Mouse (Mus musculus) adrenal gland, postnatal 10 days (tissue): ENCODE data around the gene Tbp. TPM values are rescaled to one million over a fixed set of nuclear protein-coding genes. Genes with fewer than 3 reads are reported as not detected.
A peak's percentile ranks its signal among the peaks of the same experiment; 100 is the strongest.
"Not testable (repeated sequence)": the region's sequence is repeated elsewhere in the genome, so short reads cannot be mapped to it uniquely, and the experiment has no call there.

ENCODE experiments used
- DNase-seq: peaks from one replicate; pipeline ENCODE4 v3.0.0; 2021; ENCODE audit warnings: mixed read lengths
- total RNA-seq, 2 experiments: library from RNA; stranded (reverse); gene quantifications; 2 replicates each; pipeline ENCODE4 v1.2.3; 2021

Tbp gene
- total RNA-seq, 2 experiments from 2014 or later, result 24.5 to 24.7 TPM

DNA sequence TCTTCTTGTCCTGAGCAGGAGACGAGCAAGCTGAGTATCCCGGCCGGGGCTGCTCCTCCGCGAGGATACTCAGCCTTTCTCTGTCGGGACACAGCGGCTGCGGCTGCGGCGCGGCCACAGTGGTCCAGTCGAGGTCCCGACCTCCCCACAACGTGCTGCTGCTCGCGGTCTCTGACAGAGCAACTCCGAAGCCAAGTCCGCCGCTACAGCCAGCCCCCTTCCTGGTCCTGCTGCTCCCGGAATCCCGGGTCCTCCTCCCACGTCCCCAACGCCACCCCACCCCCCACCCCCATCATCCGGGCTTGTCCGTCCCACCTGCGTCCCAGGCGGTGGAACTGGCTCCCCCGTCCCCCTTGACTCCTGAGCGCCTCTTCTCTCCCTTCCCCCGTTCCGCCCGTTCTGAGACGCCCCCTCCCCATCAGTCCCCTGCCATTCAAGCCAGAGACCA is 36.8 kb downstream of the Tbp start:
- DNase-seq, result peak; percentile 21

GRCm38 (mm10) chr17:15540309-15540708 is 40.6 kb downstream of the Tbp start:
- no peak for DNase-seq

DNA sequence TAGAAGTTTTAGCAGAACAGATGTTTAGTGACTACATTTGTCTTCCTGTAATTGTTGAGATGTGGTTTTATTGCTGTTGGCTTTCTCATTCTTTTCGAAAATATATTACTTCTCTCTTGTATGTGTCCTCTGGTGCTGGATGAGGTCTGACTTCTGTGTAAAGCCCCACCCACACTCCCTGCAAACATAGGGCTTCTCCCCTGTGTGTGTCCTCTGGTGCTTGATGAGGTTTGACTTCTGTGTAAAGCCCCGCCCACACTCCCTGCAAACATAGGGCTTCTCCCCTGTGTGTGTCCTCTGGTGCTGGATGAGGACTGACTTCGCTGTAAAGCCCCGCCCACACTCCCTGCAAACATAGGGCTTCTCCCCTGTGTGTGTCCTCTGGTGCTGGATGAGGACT is 44.2 kb downstream of the Tbp start:
- DNase-seq, result not testable (repeated sequence)

GRCm38 (mm10) chr17:15546440-15546839 is 46.8 kb downstream of the Tbp start:
- DNase-seq, result no peak

- DNase-seq, result no peak
Observed at GRCm38 (mm10) chr17:15549713-15550112, 50.0 kb downstream of the Tbp start.

GRCm38 (mm10) chr17:15559946-15560345 is 60.3 kb downstream of the Tbp start:
- no peak for DNase-seq

GRCm38 (mm10) chr17:15564014-15564927 is 64.6 kb downstream of the Tbp start, which contains the start of gene Prdm9:
Prdm9 (minus strand) TSS chr17:15564354.
- peak; percentile 100 for DNase-seq

GRCm38 (mm10) chr17:15564928-15565300 is 65.2 kb downstream of the Tbp start:
- DNase-seq, result peak; percentile 7

DNA sequence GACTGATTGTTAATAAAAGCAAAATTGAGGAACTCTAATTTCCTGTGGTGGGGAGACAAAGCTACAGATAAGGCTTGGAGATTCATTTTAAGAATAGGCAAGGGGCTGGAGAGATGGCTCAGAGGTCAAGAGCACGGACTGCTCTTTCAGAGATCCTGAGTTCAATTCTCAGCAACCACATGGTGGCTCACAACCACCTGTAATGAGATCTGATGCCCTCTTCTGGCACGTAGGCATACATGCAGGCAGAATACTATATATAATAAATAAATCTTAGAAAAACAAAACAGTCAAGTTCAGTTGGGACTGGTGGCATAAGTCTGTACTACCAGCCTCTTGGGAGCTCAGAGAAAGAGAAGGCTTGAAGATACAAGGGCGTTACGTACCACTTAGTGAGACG is 67.2 kb downstream of the Tbp start:
- no peak for DNase-seq

DNA sequence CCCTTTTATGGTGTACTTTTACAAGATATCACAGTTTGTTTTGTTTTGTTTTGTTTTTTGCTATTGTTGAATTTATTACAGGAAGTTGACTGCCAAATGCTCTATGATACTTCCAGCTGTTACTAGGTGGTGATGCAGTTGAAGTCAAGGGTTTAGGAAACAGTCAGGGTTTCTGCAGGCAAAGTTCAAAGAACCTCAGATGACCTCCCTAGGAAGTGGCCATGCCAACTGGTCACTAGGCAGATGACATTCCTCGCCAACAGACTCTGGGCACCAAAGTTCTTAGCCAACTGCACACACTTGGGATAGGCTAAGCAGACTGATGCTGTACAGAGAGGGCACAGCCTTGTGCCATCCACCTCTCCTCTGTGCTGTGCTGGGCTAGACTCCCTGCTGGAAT is 75.4 kb downstream of the Tbp start:
- peak; percentile 35 for DNase-seq

DNA sequence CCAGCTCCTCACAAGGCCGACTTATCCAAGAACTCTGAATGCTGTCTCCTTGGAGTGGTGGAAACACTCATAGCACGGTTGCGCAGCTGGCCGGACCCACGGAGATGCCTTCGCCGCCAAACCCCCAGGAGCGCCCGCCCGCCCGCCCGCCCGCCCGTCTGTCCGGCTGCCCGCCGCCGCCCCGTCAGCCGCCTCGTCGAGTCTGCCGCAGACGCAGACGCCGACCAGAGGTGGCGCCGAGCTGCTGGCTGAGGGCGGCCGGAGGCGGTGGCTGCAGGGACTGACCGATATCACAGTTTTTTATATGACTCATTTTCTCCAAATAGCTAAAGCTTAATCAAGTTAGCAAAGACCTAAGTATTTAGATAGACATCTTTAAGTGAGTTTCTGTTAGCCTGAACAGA is 77.6 kb downstream of the Tbp start:
- DNase-seq, result peak; percentile 66

Other genes with a start within 250 kb of the Tbp start
- gene Dll1, start 123.0 kb upstream of the Tbp start, total RNA-seq, result 10 to 100 TPM in 1 of 2 experiments, 1 to 10 TPM in 1; 7.1 to 10.5 TPM
- 10 to 100 TPM; 16.1 to 19.0 TPM for gene Fam120b, start 103.7 kb upstream of the Tbp start, total RNA-seq
- 100 to 1,000 TPM; 171 to 174 TPM for gene Psmb1, start 137 bp upstream of the Tbp start, total RNA-seq
- gene Pdcd2, start 27.4 kb downstream of the Tbp start, total RNA-seq, result 10 to 100 TPM; 30.0 to 32.8 TPM
- gene Prdm9, start 64.5 kb downstream of the Tbp start, total RNA-seq, result 1 to 10 TPM; 6.8 to 9.0 TPM
- 10 to 100 TPM; 36.6 to 47.1 TPM for gene Chd1, start 205.1 kb downstream of the Tbp start, total RNA-seq